Mouse (Mus musculus) neutrophil, adult 5-6 weeks (primary cell): ENCODE measurements around the gene Cep112. TPM values are rescaled to one million over a fixed set of nuclear protein-coding genes. Genes with fewer than 3 reads are reported as not detected.

Experiments
- ATAC-seq: fragments of 151-379, 151-347 bp; 2 replicates; pipeline ENCODE4 v1.8.0; 2017; ENCODE audit warnings: mild to moderate bottlenecking, moderate TSS enrichment; ENCODE audit not compliant: insufficient number of reproducible peaks, poor library complexity, low FRiP score, severe bottlenecking; ENCODE audit errors: extremely low read depth
- total RNA-seq: library from RNA; stranded (forward); fragments of 200-1000 nt; gene quantifications from 2 replicates; pipeline ENCODE4 v1.2.3, GENCODE M21; 2017

Gene Cep112
- total RNA-seq, 1 experiment from 2014 or later: 0.58 TPM

- ATAC-seq: no peak
These were observed 137.1 kb downstream of the Cep112 start for GRCm38 (mm10) chr11:108562076-108562475.

DNA sequence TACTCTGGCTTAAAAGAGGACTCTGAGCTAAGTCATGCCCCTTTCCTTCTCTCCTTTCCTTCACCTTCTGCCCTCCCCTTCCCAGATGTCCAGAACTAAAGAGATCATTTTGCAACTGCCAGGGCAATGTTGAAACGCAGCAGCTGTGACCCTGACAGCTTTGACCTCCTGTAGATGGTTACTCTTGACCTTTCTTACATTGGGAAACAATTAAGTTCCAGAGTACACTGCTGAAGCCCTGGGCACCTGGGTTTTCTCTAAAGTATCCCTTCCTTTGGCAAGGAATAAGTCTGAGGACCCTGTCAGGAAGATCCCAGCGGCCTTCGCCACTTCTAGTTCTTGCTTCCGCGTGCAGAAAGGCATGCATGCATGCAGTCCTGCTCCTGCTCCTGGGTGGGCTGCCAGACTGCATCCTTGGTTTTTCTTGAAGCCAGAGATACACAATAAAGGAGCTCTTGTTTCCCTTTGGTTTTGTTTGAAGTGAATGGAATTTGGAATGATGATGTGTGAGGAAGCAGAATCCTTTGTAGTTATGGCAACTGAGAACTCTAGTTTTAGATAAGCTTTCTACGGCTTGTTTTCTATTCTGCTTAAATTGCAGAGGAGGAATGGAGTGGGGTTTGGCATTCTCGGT is 161.7 kb downstream of the Cep112 start:
- ATAC-seq: no peak

DNA sequence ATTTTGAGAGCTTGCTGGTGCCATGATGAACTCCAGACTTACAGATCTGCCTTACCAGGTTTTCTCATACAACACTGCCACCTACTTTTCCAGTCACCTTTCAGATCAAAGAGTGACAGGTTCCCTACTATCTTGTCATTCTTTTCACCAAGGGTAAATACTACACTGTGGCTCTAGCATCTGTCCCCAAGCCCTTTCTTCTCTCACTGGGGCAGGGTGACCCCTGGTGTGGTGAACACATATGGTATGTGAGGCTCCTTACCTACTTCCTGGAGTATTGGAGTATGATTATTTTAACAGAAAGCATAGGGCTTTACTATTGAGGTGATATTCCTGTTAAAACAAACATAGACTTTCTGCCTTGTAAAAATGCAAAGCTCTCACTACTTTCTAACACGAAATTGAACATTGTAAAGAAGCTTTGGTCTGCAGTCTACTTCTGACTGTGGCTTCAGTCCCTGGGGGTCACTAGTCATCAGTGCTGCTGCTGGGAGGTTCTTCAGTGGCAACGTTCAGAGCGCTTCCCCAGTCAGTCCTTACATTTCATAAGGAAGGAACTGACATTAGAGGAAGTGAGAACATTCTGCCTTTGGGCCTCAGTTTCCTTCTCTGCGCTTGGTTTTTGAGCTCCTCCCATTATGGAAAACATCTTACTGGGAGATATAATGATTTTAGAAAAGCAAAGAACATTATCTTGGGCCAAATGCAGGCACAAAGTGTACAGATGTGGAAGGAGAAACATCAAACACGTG is 168.4 kb downstream of the Cep112 start:
- no peak for ATAC-seq

DNA sequence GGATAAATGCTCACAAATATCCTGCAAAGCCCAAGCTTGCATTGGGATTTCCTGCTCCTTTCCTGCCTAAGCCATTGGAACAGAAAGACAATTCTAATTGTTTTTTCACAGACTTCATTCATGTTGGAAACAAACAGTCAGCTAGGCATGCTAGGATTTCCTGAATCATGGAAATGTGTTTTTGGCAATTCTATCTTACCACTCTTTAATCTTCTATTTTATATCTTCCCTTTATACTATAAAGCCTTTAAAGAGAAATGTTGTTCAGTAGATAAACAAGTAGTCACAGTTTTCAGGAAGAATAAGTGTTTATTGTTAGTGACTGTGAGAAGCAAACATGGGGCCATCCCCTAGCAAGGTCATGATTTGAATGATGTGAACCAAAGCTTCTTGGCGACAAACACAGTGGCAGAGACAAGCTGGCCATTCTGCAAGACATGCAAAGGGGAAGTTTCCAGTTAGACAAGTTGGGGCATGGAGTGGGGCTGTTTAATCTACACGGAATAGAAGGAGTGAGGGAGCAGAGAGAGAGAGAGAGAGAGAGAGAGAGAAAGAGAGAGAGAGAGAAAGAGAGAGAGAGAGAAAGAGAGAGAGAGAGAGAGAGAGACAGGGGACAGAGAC is 169.1 kb downstream of the Cep112 start:
- no peak for ATAC-seq

DNA sequence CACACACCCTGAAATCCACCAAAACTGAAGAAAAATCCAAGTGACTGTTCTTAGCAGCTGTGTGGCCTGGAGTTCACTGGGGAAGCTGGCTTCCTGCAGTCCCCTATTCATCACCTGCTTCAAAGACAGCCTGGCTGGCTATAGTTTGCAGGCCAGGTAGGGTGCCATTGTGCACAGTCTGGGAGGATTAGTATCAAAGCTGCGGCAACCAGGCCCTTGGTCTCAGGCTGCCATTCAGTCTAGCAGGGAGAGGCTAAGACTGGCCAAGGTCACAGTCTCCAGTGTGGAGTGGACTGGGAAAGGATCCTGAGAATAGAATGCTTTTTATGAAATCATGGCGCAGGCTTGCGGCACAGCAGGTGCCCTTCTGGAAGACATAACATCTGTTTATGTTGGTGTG is 180.3 kb downstream of the Cep112 start:
- ATAC-seq: no peak

GRCm38 (mm10) chr11:108606036-108606435 is 181.0 kb downstream of the Cep112 start:
- ATAC-seq: no peak

- no peak for ATAC-seq
These were observed 181.8 kb downstream of the Cep112 start for GRCm38 (mm10) chr11:108606836-108607235.

DNA sequence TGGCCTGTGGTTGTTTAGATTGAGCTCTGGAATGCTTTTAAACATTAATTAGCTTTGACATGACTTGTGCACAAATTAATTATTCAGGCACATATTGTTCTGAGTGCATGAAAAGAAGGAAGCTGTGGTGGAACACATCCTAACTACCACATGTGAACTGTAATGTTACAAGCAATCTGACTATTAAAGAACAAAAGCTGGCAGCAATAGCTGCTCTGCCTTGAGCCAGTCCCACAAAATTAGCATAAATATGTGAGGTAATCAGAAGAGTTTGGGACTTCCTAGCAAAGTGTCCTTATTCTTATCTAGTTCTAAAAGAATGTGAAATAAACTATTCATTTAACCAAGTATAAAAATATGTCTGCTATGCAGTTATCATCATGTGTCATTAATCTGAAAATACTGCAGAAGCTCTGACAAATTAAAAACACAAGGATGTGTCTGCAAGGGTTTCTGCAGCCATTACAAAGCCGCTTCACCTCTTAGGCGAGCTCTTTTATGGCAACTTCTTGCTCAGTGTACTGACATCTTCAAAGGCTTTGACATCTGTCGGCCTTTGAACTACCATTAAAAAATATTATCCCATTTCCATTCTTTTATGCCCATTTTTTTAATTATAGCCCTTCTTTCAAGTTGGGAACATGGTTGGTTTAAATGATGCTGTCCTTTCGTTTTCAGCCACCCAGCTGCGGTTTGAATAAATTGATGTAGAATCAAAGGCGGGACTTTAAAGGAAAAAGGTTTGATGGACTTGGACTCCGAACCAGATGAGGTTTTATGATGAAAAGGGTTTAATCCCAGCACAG is 195.8 kb downstream of the Cep112 start:
- ATAC-seq: no peak

- no peak for ATAC-seq
These were observed 196.5 kb downstream of the Cep112 start for GRCm38 (mm10) chr11:108621434-108621901.

DNA sequence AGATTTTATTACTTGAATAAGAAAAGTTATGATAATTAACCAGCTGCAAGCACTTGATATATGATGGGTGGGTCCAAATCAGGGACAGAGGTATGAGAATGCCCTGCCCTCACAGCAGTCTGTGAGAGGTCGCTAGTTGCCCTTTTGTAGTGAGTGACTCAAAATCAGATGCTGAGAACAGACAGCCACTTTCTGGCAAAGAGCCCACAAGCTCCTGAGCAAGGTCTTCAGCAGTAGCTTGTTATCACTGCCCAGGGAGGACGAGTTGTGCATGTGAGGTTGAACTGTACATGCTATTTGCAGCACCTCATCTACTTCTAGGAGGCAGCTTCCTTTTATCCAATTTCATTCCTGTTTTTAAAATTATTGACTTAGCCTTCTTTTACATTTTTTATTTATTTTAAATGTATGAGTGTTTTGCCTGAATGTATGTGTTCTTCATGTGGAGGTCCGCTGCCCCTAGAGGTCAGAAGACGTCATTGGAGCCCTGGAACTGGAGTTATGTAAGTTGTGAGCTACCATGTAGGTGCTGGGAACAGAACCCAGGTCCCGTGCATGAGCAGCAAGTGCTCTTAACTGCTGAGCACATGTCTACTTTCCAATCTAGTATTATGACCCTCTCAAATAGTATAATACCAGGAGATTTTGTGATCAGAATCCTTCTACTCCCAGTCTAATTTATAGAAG is 200.7 kb downstream of the Cep112 start:
- ATAC-seq: no peak

- no peak for ATAC-seq
These were observed 212.8 kb downstream of the Cep112 start for GRCm38 (mm10) chr11:108637780-108638179.

GRCm38 (mm10) chr11:108655574-108655973 is 230.6 kb downstream of the Cep112 start:
- no peak for ATAC-seq

- no peak for ATAC-seq
These were observed 257.0 kb downstream of the Cep112 start for GRCm38 (mm10) chr11:108682014-108682413.

GRCm38 (mm10) chr11:108696563-108696962 is 271.6 kb downstream of the Cep112 start:
- ATAC-seq: no peak

DNA sequence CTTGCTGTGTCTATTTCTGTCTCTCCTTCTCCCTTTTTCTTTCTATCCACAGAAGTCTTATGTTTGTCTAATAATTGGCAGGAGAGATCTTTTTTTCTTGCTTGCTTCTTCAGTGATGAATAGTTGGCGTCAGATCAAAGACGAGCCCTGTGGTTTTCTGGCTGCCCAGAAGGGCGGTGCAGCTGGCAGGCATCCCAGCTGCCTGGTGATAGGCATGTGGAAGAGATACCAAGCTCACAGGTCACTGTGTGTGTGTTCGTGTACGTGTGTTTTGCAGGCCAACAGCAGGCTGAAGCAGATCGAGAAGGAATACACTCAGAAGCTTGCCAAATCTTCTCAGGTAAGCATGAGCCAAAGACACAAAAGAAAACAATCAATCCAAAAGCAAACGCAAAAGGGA is 327.3 kb downstream of the Cep112 start:
- no peak for ATAC-seq

GRCm38 (mm10) chr11:108752765-108753164 is 327.8 kb downstream of the Cep112 start:
- no peak for ATAC-seq

DNA sequence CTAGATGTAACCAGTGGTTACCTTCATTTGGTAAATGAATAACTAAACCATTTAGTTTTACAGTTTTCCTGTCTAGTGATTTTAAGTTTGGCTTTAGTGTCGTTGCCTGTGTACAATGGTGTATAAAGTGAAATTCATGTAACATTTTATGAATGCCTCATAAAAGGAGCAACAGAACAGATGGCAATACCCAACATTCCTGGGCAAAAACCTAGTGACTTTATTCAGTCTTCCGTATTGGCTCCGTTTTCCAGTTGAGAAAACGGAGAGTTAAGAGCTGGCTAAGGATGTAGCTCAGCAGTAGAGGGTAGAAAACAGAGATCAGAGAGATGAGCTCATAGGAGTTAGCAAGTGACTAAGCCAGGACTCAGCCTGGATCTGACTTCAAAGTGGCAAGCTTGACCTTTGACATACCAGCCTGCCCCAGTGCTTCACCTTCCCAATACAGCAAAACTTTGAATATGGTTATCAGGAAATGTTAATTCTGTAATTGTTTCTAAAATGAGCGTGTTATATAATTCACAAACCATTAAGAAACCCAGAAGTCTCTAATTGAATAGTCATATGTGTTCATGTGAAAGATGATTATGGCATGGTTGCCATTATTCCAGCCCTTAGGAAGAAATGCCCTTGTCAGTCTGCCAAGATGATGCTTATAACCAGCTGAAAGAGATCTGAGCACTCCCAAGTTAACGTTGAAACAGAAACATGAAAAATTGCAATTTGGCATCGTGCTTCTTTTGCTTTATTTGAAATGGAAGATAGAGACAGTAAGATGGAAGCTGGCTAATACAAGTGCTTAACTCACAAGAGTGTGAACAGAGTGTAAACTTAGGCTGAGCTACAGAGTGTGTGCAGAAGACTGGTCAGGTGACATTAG is 328.6 kb downstream of the Cep112 start:
- ATAC-seq: no peak

GRCm38 (mm10) chr11:108757211-108757610 is 332.2 kb downstream of the Cep112 start:
- ATAC-seq: no peak
